Mouse (Mus musculus) kidney, embryonic 15.5 days (tissue): Measurements from ENCODE around the gene Rasl10a. TPM values are rescaled to one million over a fixed set of nuclear protein-coding genes. Genes with fewer than 3 reads are reported as not detected.

ENCODE experiments used
- ATAC-seq: fragments of 200-750 bp; cut with Nextera tagmentation; replicated peaks from 2 replicates; pipeline ENCODE4 v1.8.0; 2017; ENCODE audit warnings: moderate TSS enrichment; ENCODE audit not compliant: low FRiP score
- H3K27ac ChIP-seq: fragments of 300-500 bp; sonication (generic); 2 replicates; pipeline ENCODE4 v1.5.1; 2015; ENCODE audit warnings: mild to moderate bottlenecking, inconsistent platforms
- H3K27me3 ChIP-seq: fragments of 300-500 bp; sonication (generic); 2 replicates; pipeline ENCODE4 v1.6.1; 2015; ENCODE audit warnings: inconsistent platforms
- H3K36me3 ChIP-seq: fragments of 300-500 bp; sonication (generic); 2 replicates; pipeline ENCODE4 v1.6.1; 2015; ENCODE audit warnings: inconsistent platforms
- H3K4me1 ChIP-seq: fragments of 300-500 bp; sonication (generic); 2 replicates; pipeline ENCODE4 v1.6.1; 2015; ENCODE audit warnings: inconsistent platforms
- H3K4me2 ChIP-seq: fragments of 300-500 bp; sonication (generic); 2 replicates; pipeline ENCODE4 v1.6.1; 2015; ENCODE audit warnings: moderate library complexity, mild to moderate bottlenecking, inconsistent platforms
- H3K4me3 ChIP-seq: fragments of 300-500 bp; sonication (generic); replicated peaks from 2 replicates; pipeline ENCODE4 v1.5.1; 2015; ENCODE audit warnings: mild to moderate bottlenecking, inconsistent platforms
- H3K9ac ChIP-seq: fragments of 300-500 bp; sonication (generic); 2 replicates; pipeline ENCODE4 v1.6.1; 2015; ENCODE audit warnings: mild to moderate bottlenecking, inconsistent platforms
- H3K9me3 ChIP-seq: fragments of 300-500 bp; sonication (generic); replicated peaks from 2 replicates; pipeline ENCODE4 v1.6.1; 2016; ENCODE audit warnings: inconsistent platforms
- WGBS: fragments of 180-500 bp; shearing (Covaris S2); methylation state at CpG from one replicate; pipeline ENCODE4 v1.1.7; 2015; ENCODE audit warnings: mixed read lengths; 5-methylcytosine and 5-hydroxymethylcytosine counted together
- polyA plus RNA-seq: library from polyadenylated mRNA; unstranded; fragments of >200 nt; fragmentation: Nextera tagmentation; extraction: Ambion mirVana; gene quantifications from 2 replicates; pipeline ENCODE4 v1.2.1, GENCODE M21; 2015

The Rasl10a gene
- 2.8 and 4.2 TPM in 2 replicates for polyA plus RNA-seq

GRCm38 (mm10) chr11:5057856-5058641 is at the start of gene Rasl10a:
Gene Rasl10a, plus strand, starts transcription at chr11:5058128.
- Histone ChIP-seq H3K9me3 (no peaks in the 10 kb centered on the region), H3K36me3 (0 out of 2 replicates have a peak, but pooled peaks cover 3% of the 10 kb centered on the region), H3K27me3 (peaks cover 77% of the 10 kb centered on the region), H3K27ac (no peak within 1 kb of the TSS), H3K4me2 (peak within 1 kb of the TSS; percentile 98), H3K4me3 (peak within 1 kb of the TSS; percentile 56), H3K9ac (peak within 1 kb of the TSS; percentile 58), H3K4me1 (peaks cover 69% of the 10 kb centered on the region)
- 2% methylated on average over 75 of the region's 77 CpGs for WGBS
- peak; percentile 0; the same call in 1 of the 2 replicates for ATAC-seq

DNA sequence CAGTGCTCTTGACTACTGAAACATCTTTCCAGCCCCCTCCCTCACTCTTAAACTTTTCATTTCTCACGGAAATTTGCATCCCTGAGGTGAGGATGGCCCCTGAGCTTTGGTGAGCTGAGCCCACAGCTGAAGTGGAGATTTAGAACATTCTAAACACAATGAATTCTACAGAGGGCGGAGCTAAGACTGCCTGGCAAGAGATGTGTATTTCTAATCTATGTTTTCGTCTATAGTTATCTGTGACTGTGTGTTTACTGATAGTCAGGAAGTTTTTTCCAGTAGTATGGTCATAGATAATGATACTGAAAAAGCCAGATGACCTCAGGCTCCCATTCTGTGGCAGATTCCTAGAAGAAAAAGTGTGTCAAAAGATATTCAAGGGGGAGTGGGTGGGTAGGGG is 49.1 kb upstream of the Rasl10a start:
- Histone ChIP-seq H3K27ac (no peak overlapping the region), H3K4me1 (no peaks in the 10 kb centered on the region), H3K27me3 (no peaks in the 10 kb centered on the region), H3K9ac (no peak overlapping the region), H3K4me2 (no peak overlapping the region), H3K36me3 (peaks cover 34% of the 10 kb centered on the region), H3K4me3 (no peak overlapping the region), H3K9me3 (no peaks in the 10 kb centered on the region)
- no peak for ATAC-seq
- WGBS = 87% methylated on average over 3 of the region's 3 CpGs

- Histone ChIP-seq H3K27me3 (no peaks in the 10 kb centered on the region), H3K27ac (no peak overlapping the region), H3K36me3 (peaks cover 40% of the 10 kb centered on the region), H3K4me1 (no peaks in the 10 kb centered on the region), H3K9ac (no peak overlapping the region), H3K4me2 (no peak overlapping the region), H3K4me3 (no peak overlapping the region), H3K9me3 (no peaks in the 10 kb centered on the region)
- ATAC-seq = no peak
- WGBS = 86% methylated on average over 3 of the region's 3 CpGs
These were observed 48.4 kb upstream of the Rasl10a start for GRCm38 (mm10) chr11:5009354-5010074.

GRCm38 (mm10) chr11:5010205-5010604 is 47.7 kb upstream of the Rasl10a start:
- Histone ChIP-seq H3K27ac (no peak overlapping the region), H3K36me3 (peaks cover 46% of the 10 kb centered on the region), H3K27me3 (no peaks in the 10 kb centered on the region), H3K9me3 (no peaks in the 10 kb centered on the region), H3K4me3 (no peak overlapping the region), H3K4me1 (no peaks in the 10 kb centered on the region), H3K4me2 (no peak overlapping the region), H3K9ac (no peak overlapping the region)
- 90% methylated on average over 1 of the region's 1 CpGs for WGBS
- ATAC-seq = no peak

DNA sequence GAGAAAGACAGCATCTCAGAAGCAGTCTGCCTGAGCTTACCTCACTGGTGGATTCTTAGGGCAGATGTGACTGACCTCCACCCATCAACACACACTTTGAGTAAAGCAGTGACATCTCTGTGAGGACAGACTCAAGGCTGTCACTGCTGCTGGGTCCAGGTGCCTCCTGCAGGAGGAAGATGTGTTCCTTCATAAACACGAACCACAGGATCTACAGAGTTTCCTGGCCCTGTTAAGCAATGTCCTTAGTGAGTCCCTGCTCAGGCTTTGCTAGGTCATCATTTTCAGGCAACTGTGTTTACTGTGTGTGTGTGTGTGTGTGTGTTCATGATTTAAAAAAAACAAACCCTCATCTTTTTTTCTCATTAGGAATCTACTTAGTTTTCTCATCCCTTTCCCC is 46.4 kb upstream of the Rasl10a start:
- Histone ChIP-seq H3K9ac (no peak overlapping the region), H3K4me3 (no peak overlapping the region), H3K36me3 (peaks cover 58% of the 10 kb centered on the region), H3K27ac (no peak overlapping the region), H3K9me3 (no peaks in the 10 kb centered on the region), H3K27me3 (no peaks in the 10 kb centered on the region), H3K4me2 (no peak overlapping the region), H3K4me1 (no peaks in the 10 kb centered on the region)
- WGBS = 74% methylated on average over 1 of the region's 1 CpGs
- ATAC-seq = no peak

DNA sequence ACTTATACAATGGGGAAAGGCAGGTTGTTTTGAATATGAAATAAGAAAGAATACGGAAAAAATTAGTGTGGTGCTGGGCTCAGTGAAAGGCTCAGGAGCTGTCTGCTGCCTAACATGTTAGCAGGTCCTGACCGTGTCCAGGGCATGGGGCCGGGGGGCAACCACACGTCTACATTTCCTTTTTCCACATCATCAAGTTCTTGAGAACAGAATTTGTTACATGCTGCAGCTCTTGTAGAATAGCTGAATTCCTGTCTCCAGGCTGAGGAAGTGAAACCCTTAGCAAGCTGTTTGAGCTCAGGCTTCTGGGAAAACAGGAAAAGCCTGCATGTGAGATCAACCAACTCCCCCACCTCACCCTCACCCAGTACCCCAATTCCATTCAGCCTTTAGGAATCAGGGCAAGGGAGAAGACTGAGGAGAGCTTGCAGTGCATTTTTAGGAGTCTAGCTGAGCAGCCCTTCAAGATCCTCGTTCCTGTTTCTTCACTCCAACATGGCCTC is 45.7 kb upstream of the Rasl10a start:
- Histone ChIP-seq H3K4me1 (no peaks in the 10 kb centered on the region), H3K9ac (no peak overlapping the region), H3K4me3 (no peak overlapping the region), H3K27ac (no peak overlapping the region), H3K36me3 (peaks cover 66% of the 10 kb centered on the region), H3K9me3 (no peaks in the 10 kb centered on the region), H3K27me3 (no peaks in the 10 kb centered on the region), H3K4me2 (no peak overlapping the region)
- no peak for ATAC-seq
- 68% methylated on average over 5 of the region's 5 CpGs for whole genome bisulfite sequencing

GRCm38 (mm10) chr11:5015720-5016119 is 42.2 kb upstream of the Rasl10a start:
- Histone ChIP-seq H3K4me2 (no peak overlapping the region), H3K9me3 (no peaks in the 10 kb centered on the region), H3K27ac (no peak overlapping the region), H3K4me3 (no peak overlapping the region), H3K4me1 (no peaks in the 10 kb centered on the region), H3K36me3 (peaks cover 90% of the 10 kb centered on the region), H3K9ac (no peak overlapping the region), H3K27me3 (no peaks in the 10 kb centered on the region)
- no peak for ATAC-seq
- WGBS = 65% methylated on average over 2 of the region's 2 CpGs

GRCm38 (mm10) chr11:5016286-5016685 is 41.6 kb upstream of the Rasl10a start:
- WGBS = 93% methylated on average over 5 of the region's 5 CpGs
- Histone ChIP-seq H3K27ac (no peak overlapping the region), H3K36me3 (peaks cover 89% of the 10 kb centered on the region), H3K9me3 (no peaks in the 10 kb centered on the region), H3K27me3 (no peaks in the 10 kb centered on the region), H3K9ac (no peak overlapping the region), H3K4me3 (no peak overlapping the region), H3K4me2 (no peak overlapping the region), H3K4me1 (no peaks in the 10 kb centered on the region)
- no peak for ATAC-seq

- H3K27me3 ChIP-seq = no peaks in the 10 kb centered on the region
- H3K4me2 ChIP-seq = no peak overlapping the region
- H3K4me1 ChIP-seq = no peaks in the 10 kb centered on the region
- H3K4me3 ChIP-seq = no peak overlapping the region
- H3K9ac ChIP-seq = no peak overlapping the region
- no peaks in the 10 kb centered on the region for H3K9me3 ChIP-seq
- ATAC-seq = no peak
- 69% methylated on average over 6 of the region's 6 CpGs for WGBS
- no peak overlapping the region for H3K27ac ChIP-seq
- peaks cover 84% of the 10 kb centered on the region for H3K36me3 ChIP-seq
These were observed 40.4 kb upstream of the Rasl10a start for GRCm38 (mm10) chr11:5017506-5017905.

- H3K4me1 ChIP-seq = no peaks in the 10 kb centered on the region
- H3K27me3 ChIP-seq = no peaks in the 10 kb centered on the region
- H3K9ac ChIP-seq = no peak overlapping the region
- no peak overlapping the region for H3K4me2 ChIP-seq
- no peak overlapping the region for H3K27ac ChIP-seq
- 95% methylated on average over 1 of the region's 1 CpGs for WGBS
- H3K4me3 ChIP-seq = no peak overlapping the region
- ATAC-seq = no peak
- no peaks in the 10 kb centered on the region for H3K9me3 ChIP-seq
- H3K36me3 ChIP-seq = peaks cover 84% of the 10 kb centered on the region
These were observed 32.8 kb upstream of the Rasl10a start for GRCm38 (mm10) chr11:5025108-5025507.

GRCm38 (mm10) chr11:5028228-5028627 is 29.7 kb upstream of the Rasl10a start:
- peaks cover 96% of the 10 kb centered on the region for H3K36me3 ChIP-seq
- no peak for ATAC-seq

DNA sequence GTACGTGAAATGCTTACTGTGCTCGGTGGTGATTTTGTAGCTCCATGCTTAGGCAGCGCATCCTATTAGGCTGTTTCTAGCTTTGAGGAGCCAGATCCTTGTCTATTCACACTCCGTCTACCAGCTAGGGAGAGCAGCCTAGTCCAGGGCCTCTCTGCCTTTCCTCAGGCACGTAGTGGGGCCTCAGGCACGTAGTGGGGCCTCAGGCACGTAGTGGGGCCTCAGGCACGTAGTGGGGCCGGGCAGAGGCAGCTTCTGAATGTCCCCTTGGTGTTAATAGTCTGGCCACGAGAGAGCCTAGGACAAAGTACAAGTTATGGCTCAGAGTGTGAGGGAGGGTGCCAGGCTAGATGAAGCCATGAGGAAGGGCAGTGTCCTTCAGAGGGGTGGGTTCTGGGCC is 25.2 kb upstream of the Rasl10a start:
- no peaks in the 10 kb centered on the region for H3K27me3 ChIP-seq
- no peak overlapping the region for H3K27ac ChIP-seq
- H3K9me3 ChIP-seq = no peaks in the 10 kb centered on the region
- peaks cover 98% of the 10 kb centered on the region for H3K36me3 ChIP-seq
- WGBS = 91% methylated on average over 10 of the region's 10 CpGs
- H3K4me2 ChIP-seq = no peak overlapping the region
- no peak overlapping the region for H3K4me3 ChIP-seq
- no peak for ATAC-seq
- H3K9ac ChIP-seq = no peak overlapping the region
- H3K4me1 ChIP-seq = no peaks in the 10 kb centered on the region

More at GRCm38 (mm10) chr11:5028228-5028627, 29.7 kb upstream of the Rasl10a start:
- 90% methylated on average over 7 of the region's 7 CpGs for WGBS
- Histone ChIP-seq H3K9me3 (no peaks in the 10 kb centered on the region), H3K27me3 (no peaks in the 10 kb centered on the region), H3K4me2 (no peak overlapping the region), H3K4me3 (no peak overlapping the region), H3K27ac (no peak overlapping the region), H3K4me1 (no peaks in the 10 kb centered on the region), H3K9ac (no peak overlapping the region)
